Mouse (Mus musculus) embryonic facial prominence, embryonic 13.5 days (tissue): ENCODE measurements at regions not wholly inside any gene's neighbourhood (a gene's known extent, or its start where the extent isn't known, plus 50 kb on each side); places are given as distances from the start of the nearest gene placed in this dataset.

Experiments
- ATAC-seq: fragments of 200-750 bp; cut with Nextera tagmentation; 2 replicates; pipeline ENCODE4 v1.8.0; 2017; ENCODE audit warnings: low read depth; ENCODE audit not compliant: insufficient number of reproducible peaks, insufficient read depth, low FRiP score, low TSS enrichment
- H3K27ac ChIP-seq: fragments of 300-500 bp; sonication (generic); 2 replicates; pipeline ENCODE4 v1.5.1; 2015; ENCODE audit warnings: moderate library complexity, mild to moderate bottlenecking, inconsistent platforms
- H3K27me3 ChIP-seq: fragments of 300-500 bp; sonication (generic); 2 replicates; pipeline ENCODE4 v1.6.1; 2015; ENCODE audit warnings: mild to moderate bottlenecking, inconsistent platforms
- H3K36me3 ChIP-seq: fragments of 300-500 bp; sonication (generic); 2 replicates; pipeline ENCODE4 v1.6.1; 2015; ENCODE audit warnings: mild to moderate bottlenecking, inconsistent platforms
- H3K4me1 ChIP-seq: fragments of 300-500 bp; sonication (generic); 2 replicates; pipeline ENCODE4 v1.6.1; 2015; ENCODE audit warnings: inconsistent platforms
- H3K4me2 ChIP-seq: fragments of 300-500 bp; sonication (generic); 2 replicates; pipeline ENCODE4 v1.6.1; 2015; ENCODE audit warnings: moderate library complexity, mild to moderate bottlenecking, inconsistent platforms
- H3K4me3 ChIP-seq: fragments of 300-500 bp; sonication (generic); 2 replicates; pipeline ENCODE4 v1.5.1; 2015; ENCODE audit warnings: mild to moderate bottlenecking, inconsistent platforms
- H3K9ac ChIP-seq: fragments of 300-500 bp; sonication (generic); 2 replicates; pipeline ENCODE4 v1.6.1; 2015; ENCODE audit warnings: mild to moderate bottlenecking, inconsistent platforms
- H3K9me3 ChIP-seq: fragments of 300-500 bp; sonication (generic); 2 replicates; pipeline ENCODE4 v1.6.1; 2016; ENCODE audit warnings: inconsistent platforms
- WGBS: fragments of 180-500 bp; shearing (Covaris S2); methylation state at CpG from one replicate; pipeline ENCODE4 v1.1.7; 2015; ENCODE audit warnings: mixed read lengths; 5-methylcytosine and 5-hydroxymethylcytosine counted together

- Histone ChIP-seq H3K4me3 (no peak overlapping the region), H3K9ac (no peak overlapping the region), H3K36me3 (no peaks in the 10 kb centered on the region), H3K27me3 (no peaks in the 10 kb centered on the region), H3K4me2 (no peak overlapping the region), H3K9me3 (no peaks in the 10 kb centered on the region), H3K4me1 (peaks cover 11% of the 10 kb centered on the region; the same call in 1 of the 2 replicates), H3K27ac (no peak overlapping the region)
- whole genome bisulfite sequencing: 64% methylated on average over 1 of the region's 1 CpGs
- no peak for ATAC-seq
Measured at GRCm38 (mm10) chr12:25890722-25891121, 524.3 kb downstream of the Rnf144a start.

- H3K27me3 ChIP-seq: no peaks in the 10 kb centered on the region
- peaks cover 11% of the 10 kb centered on the region; the same call in 1 of the 2 replicates for H3K4me1 ChIP-seq
- no peaks in the 10 kb centered on the region for H3K36me3 ChIP-seq
- no peak for ATAC-seq
- no peak overlapping the region for H3K4me3 ChIP-seq
- no peak overlapping the region for H3K27ac ChIP-seq
- H3K4me2 ChIP-seq: no peak overlapping the region
- no peak overlapping the region for H3K9ac ChIP-seq
- 78% methylated on average over 5 of the region's 5 CpGs for WGBS
- no peaks in the 10 kb centered on the region for H3K9me3 ChIP-seq
Measured at GRCm38 (mm10) chr12:25883771-25884171, 531.3 kb downstream of the Rnf144a start.

DNA sequence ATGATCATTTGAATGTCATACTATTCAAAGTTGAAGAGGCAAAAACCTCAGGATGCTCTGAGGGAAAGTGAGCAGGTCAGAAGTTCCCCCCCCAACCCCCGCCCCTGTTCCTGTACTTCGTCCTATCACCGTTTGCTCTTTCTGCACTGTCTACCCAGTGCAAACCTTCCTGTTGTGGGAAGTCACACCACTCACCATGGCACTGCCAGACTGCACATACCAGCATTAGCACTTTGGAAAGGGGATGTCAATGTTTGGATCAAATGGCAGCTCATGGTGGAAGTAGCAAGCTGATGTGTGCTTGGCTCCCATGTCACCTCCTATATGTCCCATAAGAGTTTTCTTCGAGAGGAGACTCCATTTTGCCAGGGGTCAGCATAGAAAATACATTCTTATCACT, 543.2 kb downstream of the Rnf144a start:
- H3K27ac ChIP-seq: no peak overlapping the region
- no peak overlapping the region for H3K4me3 ChIP-seq
- H3K9me3 ChIP-seq: no peaks in the 10 kb centered on the region
- H3K4me1 ChIP-seq: peaks cover 9% of the 10 kb centered on the region
- no peak for ATAC-seq
- H3K27me3 ChIP-seq: no peaks in the 10 kb centered on the region
- no peaks in the 10 kb centered on the region for H3K36me3 ChIP-seq
- no peak overlapping the region for H3K9ac ChIP-seq
- 81% methylated on average over 4 of the region's 4 CpGs for WGBS
- no peak overlapping the region for H3K4me2 ChIP-seq

GRCm38 (mm10) chr12:25871001-25871461, 544.0 kb downstream of the Rnf144a start:
- no peaks in the 10 kb centered on the region for H3K27me3 ChIP-seq
- no peak overlapping the region for H3K27ac ChIP-seq
- H3K36me3 ChIP-seq: no peaks in the 10 kb centered on the region
- H3K9me3 ChIP-seq: no peaks in the 10 kb centered on the region
- WGBS: 42% methylated on average over 11 of the region's 11 CpGs
- no peak overlapping the region for H3K9ac ChIP-seq
- no peak for ATAC-seq
- H3K4me2 ChIP-seq: 0 out of 2 replicates have a peak overlapping the region, but pooled peaks have one; percentile 20
- H3K4me3 ChIP-seq: no peak overlapping the region
- peaks cover 9% of the 10 kb centered on the region for H3K4me1 ChIP-seq

- Histone ChIP-seq H3K27me3 (no peaks in the 10 kb centered on the region), H3K4me3 (no peak overlapping the region), H3K27ac (no peak overlapping the region), H3K4me1 (peaks cover 9% of the 10 kb centered on the region), H3K9me3 (no peaks in the 10 kb centered on the region), H3K9ac (no peak overlapping the region), H3K4me2 (no peak overlapping the region), H3K36me3 (no peaks in the 10 kb centered on the region)
- ATAC-seq: no peak
Measured at GRCm38 (mm10) chr12:25869846-25870245, 545.2 kb downstream of the Rnf144a start.

GRCm38 (mm10) chr12:25865063-25865462, 550.0 kb downstream of the Rnf144a start:
- no peak overlapping the region for H3K9ac ChIP-seq
- no peaks in the 10 kb centered on the region for H3K27me3 ChIP-seq
- WGBS: 81% methylated on average over 3 of the region's 3 CpGs
- H3K36me3 ChIP-seq: no peaks in the 10 kb centered on the region
- no peak overlapping the region for H3K27ac ChIP-seq
- no peaks in the 10 kb centered on the region for H3K4me1 ChIP-seq
- no peak overlapping the region for H3K4me2 ChIP-seq
- no peak for ATAC-seq
- no peak overlapping the region for H3K4me3 ChIP-seq
- no peaks in the 10 kb centered on the region for H3K9me3 ChIP-seq

DNA sequence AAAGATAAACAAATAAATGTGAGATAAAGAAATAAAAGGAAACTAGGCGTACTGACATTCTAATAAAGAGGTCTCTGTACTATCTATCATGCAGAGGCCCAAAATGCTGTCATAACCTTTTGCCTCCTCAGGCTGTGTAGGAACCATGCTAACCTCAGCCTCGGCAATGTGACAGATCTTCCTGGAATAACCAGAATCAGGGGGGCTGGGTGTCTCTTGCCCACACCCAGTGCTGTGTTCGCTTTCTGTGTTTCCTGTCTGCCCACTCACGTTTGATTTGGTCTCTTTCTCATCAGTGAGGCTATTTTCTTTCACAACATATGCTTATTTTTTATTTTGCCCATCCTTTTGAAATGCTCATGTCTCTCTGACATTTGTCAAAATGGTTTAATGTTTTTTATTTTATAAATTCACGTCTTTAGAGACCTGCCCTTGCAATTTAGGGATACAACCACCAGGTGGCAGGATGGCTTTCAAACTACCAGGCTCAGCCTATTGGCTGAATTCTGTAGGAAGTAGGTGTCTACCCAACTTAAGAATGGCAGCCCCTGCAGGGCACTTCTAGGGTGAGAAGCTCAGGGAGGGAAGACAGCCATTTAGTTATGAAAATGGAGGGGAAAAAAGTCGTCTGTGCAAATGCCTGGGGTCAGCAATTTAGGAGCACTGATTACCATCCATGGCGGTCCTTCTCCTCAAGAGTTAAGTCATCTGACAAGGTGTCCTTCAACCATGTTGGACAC, 550.8 kb downstream of the Rnf144a start:
- WGBS: 70% methylated on average over 7 of the region's 7 CpGs
- no peak overlapping the region for H3K27ac ChIP-seq
- H3K27me3 ChIP-seq: no peaks in the 10 kb centered on the region
- no peak overlapping the region for H3K9ac ChIP-seq
- H3K4me2 ChIP-seq: no peak overlapping the region
- H3K4me1 ChIP-seq: no peaks in the 10 kb centered on the region
- no peak overlapping the region for H3K4me3 ChIP-seq
- H3K9me3 ChIP-seq: 0 out of 2 replicates have a peak, but pooled peaks cover 3% of the 10 kb centered on the region
- no peaks in the 10 kb centered on the region for H3K36me3 ChIP-seq
- ATAC-seq: no peak

GRCm38 (mm10) chr12:25861100-25861499, 554.0 kb downstream of the Rnf144a start:
- Histone ChIP-seq H3K36me3 (no peaks in the 10 kb centered on the region), H3K27me3 (no peaks in the 10 kb centered on the region), H3K27ac (no peak overlapping the region), H3K9ac (no peak overlapping the region), H3K4me2 (no peak overlapping the region), H3K4me3 (no peak overlapping the region), H3K4me1 (no peaks in the 10 kb centered on the region), H3K9me3 (0 out of 2 replicates have a peak, but pooled peaks cover 3% of the 10 kb centered on the region)
- ATAC-seq: no peak
- 79% methylated on average over 3 of the region's 3 CpGs for WGBS

GRCm38 (mm10) chr12:25858397-25858796, 556.7 kb downstream of the Rnf144a start:
- no peak overlapping the region for H3K9ac ChIP-seq
- H3K27me3 ChIP-seq: no peaks in the 10 kb centered on the region
- ATAC-seq: no peak
- no peak overlapping the region for H3K4me3 ChIP-seq
- no peak overlapping the region for H3K4me2 ChIP-seq
- 0 out of 2 replicates have a peak, but pooled peaks cover 3% of the 10 kb centered on the region for H3K9me3 ChIP-seq
- no peaks in the 10 kb centered on the region for H3K36me3 ChIP-seq
- no peaks in the 10 kb centered on the region for H3K4me1 ChIP-seq
- 66% methylated on average over 6 of the region's 6 CpGs for WGBS
- H3K27ac ChIP-seq: no peak overlapping the region

DNA sequence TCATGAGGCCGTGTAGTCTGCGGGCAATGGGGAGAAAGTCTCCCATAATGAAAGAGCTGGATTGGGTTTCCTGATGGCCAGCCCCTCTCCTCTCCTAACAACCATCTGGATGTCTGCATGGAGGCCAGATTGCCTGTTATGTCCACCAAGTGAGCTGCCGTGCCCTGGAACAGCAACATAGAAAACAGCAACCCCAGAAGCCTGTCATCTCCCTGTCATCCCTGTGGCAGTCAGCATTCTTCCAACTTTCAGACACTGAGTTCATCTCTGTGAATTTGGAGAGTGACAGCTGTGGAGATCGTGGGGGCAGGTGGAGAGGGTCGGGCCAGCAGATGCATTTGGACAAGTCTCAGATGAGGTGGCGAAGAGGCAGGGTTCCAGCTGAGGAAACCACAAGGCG, 585.0 kb downstream of the Rnf144a start:
- 61% methylated on average over 7 of the region's 7 CpGs for WGBS
- no peak overlapping the region for H3K9ac ChIP-seq
- ATAC-seq: no peak

DNA sequence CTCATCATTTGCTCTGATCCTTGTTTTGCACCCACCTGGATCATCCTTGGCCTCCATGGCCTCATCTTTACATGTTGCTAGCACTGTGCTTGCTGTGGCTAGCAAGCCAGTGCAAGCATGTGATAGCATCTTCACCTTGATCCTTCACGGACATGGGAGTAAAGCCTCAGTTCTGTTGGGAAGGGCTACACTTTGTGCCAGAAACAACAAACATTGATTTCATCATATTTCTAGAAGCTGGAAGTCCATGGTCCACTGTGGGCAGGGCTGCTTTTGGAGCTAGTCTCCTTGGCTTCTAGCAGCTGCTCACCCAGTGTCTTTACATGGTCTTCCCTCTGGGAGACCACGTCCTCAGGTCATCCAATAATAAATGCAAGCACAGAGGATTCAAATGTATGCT, 587.1 kb downstream of the Rnf144a start:
- H3K36me3 ChIP-seq: no peaks in the 10 kb centered on the region
- no peak overlapping the region for H3K4me3 ChIP-seq
- H3K4me1 ChIP-seq: peaks cover 22% of the 10 kb centered on the region
- 89% methylated on average over 2 of the region's 2 CpGs for WGBS
- H3K27me3 ChIP-seq: no peaks in the 10 kb centered on the region; the same call in 1 of the 2 replicates
- no peak overlapping the region for H3K4me2 ChIP-seq
- H3K9ac ChIP-seq: no peak overlapping the region
- no peak overlapping the region for H3K27ac ChIP-seq
- no peak for ATAC-seq
- H3K9me3 ChIP-seq: no peaks in the 10 kb centered on the region

More for the DNA sequence above, 585.0 kb downstream of the Rnf144a start:
- Histone ChIP-seq H3K4me1 (peaks cover 22% of the 10 kb centered on the region), H3K4me2 (no peak overlapping the region), H3K9me3 (no peaks in the 10 kb centered on the region), H3K27me3 (no peaks in the 10 kb centered on the region; the same call in 1 of the 2 replicates), H3K36me3 (no peaks in the 10 kb centered on the region), H3K4me3 (no peak overlapping the region), H3K27ac (no peak overlapping the region)

- WGBS: 18% methylated on average over 3 of the region's 3 CpGs
- Histone ChIP-seq H3K4me3 (no peak overlapping the region), H3K9ac (no peak overlapping the region), H3K27me3 (no peaks in the 10 kb centered on the region; the same call in 1 of the 2 replicates), H3K4me1 (peaks cover 22% of the 10 kb centered on the region), H3K4me2 (no peak overlapping the region), H3K36me3 (no peaks in the 10 kb centered on the region), H3K9me3 (no peaks in the 10 kb centered on the region), H3K27ac (no peak overlapping the region)
- no peak for ATAC-seq
Measured at GRCm38 (mm10) chr12:25826928-25827327, 588.1 kb downstream of the Rnf144a start.
